Mouse (Mus musculus) cerebellum, adult 11 months (tissue): Measurements from ENCODE around the gene Zbtb7a.

ENCODE experiments used
- DNase-seq: peaks from one replicate; pipeline ENCODE4 v3.0.0; 2022

Gene Zbtb7a

DNA sequence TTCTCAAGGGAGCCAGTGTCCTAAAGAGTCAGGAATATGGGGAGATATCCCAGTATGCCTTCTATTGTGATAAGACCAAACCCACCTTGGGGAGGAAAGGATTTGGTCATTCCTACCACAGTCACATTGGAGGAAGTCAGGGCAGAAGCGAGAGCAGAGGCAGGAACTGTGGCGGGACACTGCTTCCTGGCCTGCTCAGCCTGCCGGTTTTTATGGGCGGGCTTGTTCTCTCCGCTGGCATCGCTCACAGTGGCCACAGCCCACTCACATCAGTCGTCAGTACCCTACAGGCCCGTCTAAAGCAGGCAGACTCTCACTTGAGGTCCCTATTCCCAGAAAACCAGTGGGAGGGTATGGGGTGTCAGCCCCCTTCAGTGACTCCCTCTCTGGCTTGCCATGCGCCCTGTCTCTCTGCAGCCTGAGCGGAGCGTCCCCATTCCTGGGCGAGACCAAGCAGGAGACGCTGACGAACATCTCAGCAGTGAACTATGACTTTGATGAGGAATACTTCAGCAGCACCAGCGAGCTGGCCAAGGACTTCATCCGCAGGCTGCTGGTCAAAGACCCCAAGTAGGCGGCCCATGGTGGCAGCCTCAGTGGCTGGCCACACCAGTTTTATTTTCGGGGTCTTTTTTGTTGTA lies 56.4 kb downstream of the Zbtb7a start:
- DNase-seq, result peak; percentile 38

GRCm38 (mm10) chr10:81192270-81192967 lies 57.4 kb downstream of the Zbtb7a start:
- DNase-seq, result peak; percentile 88

- DNase-seq, result no peak
Measured at GRCm38 (mm10) chr10:81192968-81193501, 58.0 kb downstream of the Zbtb7a start.

- no peak for DNase-seq
Measured at GRCm38 (mm10) chr10:81193991-81194774, 59.2 kb downstream of the Zbtb7a start.

GRCm38 (mm10) chr10:81195300-81195699 lies 60.3 kb downstream of the Zbtb7a start:
- no peak for DNase-seq

GRCm38 (mm10) chr10:81196470-81197065 lies 61.5 kb downstream of the Zbtb7a start:
- DNase-seq, result no peak

- DNase-seq, result no peak
Measured at GRCm38 (mm10) chr10:81197305-81197704, 62.3 kb downstream of the Zbtb7a start.

- DNase-seq, result no peak
Measured at GRCm38 (mm10) chr10:81198230-81198629, 63.2 kb downstream of the Zbtb7a start.

- DNase-seq, result no peak
Measured at GRCm38 (mm10) chr10:81198990-81199389, 64.0 kb downstream of the Zbtb7a start.

DNA sequence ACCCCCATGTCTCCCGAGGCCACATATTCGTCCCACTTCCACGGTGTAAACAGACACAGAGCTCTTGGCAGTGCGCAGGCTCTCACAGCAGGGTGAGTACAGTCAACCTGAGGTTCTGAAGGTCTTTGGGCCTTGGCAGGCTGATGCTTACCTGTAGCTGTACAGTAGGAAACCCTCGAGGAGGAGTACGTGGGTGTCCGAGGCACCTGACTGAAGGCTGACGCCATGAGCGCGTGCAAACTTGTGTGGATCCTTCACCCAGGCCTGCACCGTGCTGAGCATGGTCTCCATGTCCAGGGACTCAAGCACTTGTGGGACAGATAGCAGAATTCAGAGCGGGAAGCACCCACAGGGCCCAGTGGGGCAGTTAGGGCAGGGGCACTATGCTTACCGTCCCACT lies 65.1 kb downstream of the Zbtb7a start:
- DNase-seq, result no peak

DNA sequence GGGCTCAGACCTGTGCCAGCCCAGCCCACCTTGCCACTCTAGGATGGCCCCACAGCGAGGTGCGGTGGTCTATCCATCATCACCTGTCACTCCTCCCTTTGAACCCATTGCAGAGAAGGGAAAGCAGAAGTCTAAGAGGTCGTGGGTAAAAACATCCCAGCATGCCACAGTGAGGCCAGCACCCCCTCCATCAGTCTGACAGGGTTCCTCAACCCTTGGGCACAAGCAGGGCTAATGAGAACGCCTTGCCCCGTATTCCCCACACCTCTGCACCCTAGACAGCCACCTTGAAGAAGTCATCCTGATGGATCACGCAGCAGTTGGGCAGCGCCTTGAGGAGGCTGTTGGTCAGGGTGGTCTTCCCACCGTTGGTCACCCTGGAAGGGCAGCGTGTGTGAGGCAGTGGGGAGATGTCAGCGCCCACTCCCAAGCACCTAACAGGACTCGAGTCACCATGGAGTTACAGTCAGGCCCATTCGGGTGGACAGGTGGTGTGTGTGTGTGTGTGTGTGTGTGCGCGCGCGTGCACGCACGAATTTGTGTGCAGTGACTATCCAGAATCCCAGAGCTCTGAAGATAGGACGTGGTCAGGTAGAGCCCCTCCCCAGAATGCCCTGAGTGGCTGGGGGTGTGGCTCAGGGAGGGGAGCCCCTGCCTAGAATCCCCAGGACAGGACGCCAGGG lies 65.7 kb downstream of the Zbtb7a start:
- DNase-seq, result no peak

DNA sequence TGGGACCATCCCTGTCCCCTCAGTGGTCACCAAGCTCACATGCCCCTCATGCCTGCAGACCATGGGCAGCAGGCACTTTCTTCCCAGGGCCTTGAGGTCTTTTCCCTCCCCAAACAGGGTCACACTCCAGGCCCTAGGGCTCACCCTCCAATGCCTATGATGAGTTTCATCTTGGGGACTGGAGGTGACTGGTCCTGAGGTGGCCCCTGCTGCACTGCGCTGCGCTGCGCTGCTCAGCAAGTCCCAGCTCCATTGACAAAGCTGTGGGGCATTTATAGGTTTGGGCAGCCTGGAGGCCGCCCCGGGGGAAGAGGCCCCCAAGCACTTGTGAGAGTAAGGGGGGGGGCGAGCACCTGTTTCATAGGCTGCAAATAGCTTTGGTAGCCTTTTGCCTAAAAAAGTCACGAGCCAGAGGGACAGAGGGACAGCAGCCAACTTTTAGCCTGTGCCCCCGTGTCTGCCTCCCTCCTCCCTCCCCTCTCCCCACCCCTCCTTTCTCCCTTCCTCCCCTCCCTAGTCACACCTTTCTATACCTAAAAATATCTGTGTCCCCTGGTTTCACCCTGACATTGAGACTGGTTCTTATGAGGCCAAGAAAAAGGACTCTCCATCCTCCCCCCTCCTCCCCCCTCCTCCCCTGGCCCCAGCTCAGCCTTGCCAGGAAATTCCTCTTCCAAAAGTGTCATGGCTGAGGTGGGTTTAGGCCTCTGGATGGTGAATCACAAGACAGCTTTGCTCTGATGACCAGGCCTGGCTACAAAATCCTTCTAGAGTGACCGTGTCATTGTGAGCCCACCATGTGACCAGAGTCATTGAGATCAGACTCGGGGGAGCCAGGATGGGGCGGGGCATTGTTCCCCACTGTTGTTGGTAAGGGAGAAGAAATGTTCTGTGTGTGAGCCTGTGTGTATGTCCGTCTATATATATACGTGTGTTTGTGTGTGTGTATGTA lies 67.1 kb downstream of the Zbtb7a start, which contains the start of gene Nmrk2:
TSS of gene Nmrk2 (minus strand) at position 245 of the 952 bp plus-strand sequence.
- DNase-seq, result no peak
